8 mouse cellular contexts compared by ENCODE assay signal in the genomic region with DNA sequence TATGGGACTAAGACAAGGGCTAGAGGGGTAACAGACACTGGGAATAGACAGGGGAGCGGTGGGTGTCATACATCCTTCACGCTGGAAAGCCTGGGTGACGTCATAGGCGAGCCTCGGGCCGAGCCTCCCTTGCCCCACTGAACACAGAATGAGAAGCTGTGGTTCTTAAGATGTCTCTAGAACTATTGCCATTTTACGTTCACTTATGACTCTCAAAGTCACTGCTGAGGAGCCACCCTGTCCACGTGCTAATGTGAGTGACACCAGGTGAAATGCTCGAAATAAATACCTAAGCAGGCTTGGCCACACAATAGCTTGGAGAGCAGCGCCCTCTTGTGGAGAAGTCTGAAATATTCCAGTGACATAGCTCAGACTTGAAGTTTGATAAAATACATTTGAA. TPM values are rescaled to one million over a fixed set of nuclear protein-coding genes. Genes with fewer than 3 reads are reported as not detected.
A peak's percentile ranks its signal among the peaks of the same experiment; 100 is the strongest.
DNase-seq lines count a peak whose midpoint lies in the region; ATAC-seq and TF ChIP-seq lines count a peak whose summit lies in the region.

No protein-coding gene starts in this region.

- 16% methylated on average over 10 of the region's 10 CpGs for WGBS in hindbrain, embryonic 10.5 days
- WGBS in lung, embryonic 15.5 days: 12% methylated on average over 10 of the region's 10 CpGs

- H3K36me3 ChIP-seq in MEL (ENCODE audit: control insufficient read depth in 1 of 2, insufficient read depth in 2 of 2, low read length in 2 of 2): no peaks in the 10 kb centered on the region
- H3K36me3 ChIP-seq in hindbrain, embryonic 10.5 days: no peaks in the 10 kb centered on the region
- H3K36me3 ChIP-seq in lung, embryonic 15.5 days: no peaks in the 10 kb centered on the region

- ATAC-seq in frontal cortex, adult (ENCODE audit: low TSS enrichment): peak; percentile 96
- ATAC-seq in lung, embryonic 15.5 days (ENCODE audit: borderline replicate concordance, extremely low read depth, low FRiP score, low TSS enrichment): peak; percentile 35; the same call in 1 of the 2 replicates

- H3K4me2 ChIP-seq in lung, embryonic 15.5 days: peak overlapping the region; percentile 56

- no peak overlapping the region for H3K27ac ChIP-seq in MEL (ENCODE audit: control insufficient read depth, low read depth, low read length)
- H3K27ac ChIP-seq in hindbrain, embryonic 10.5 days: no peak overlapping the region
- no peak overlapping the region for H3K27ac ChIP-seq in lung, embryonic 15.5 days

- H3K9me3 ChIP-seq in MEL (replicated peaks; ENCODE audit: insufficient read depth, low read length): no peaks in the 10 kb centered on the region; the same call in 1 of the 2 replicates
- H3K9me3 ChIP-seq in hindbrain, embryonic 10.5 days: no peaks in the 10 kb centered on the region
- H3K9me3 ChIP-seq in lung, embryonic 15.5 days: no peaks in the 10 kb centered on the region

- TF ChIP-seq EP300 in MEL (IDR thresholded peaks at IDR 0.05; ENCODE audit: low read depth in 1 of 2, low read length in 2 of 2): no peak

- H3K4me1 ChIP-seq in MEL (ENCODE audit: control insufficient read depth in 1 of 2, insufficient read depth in 2 of 2, low read length in 2 of 2): no peaks in the 10 kb centered on the region
- no peaks in the 10 kb centered on the region for H3K4me1 ChIP-seq in hindbrain, embryonic 10.5 days (replicated peaks)
- H3K4me1 ChIP-seq in lung, embryonic 15.5 days: peaks cover 2% of the 10 kb centered on the region; the same call in 1 of the 2 replicates

- no peak overlapping the region for H3K4me3 ChIP-seq in MEL (ENCODE audit: control insufficient read depth in 1 of 2, insufficient read depth in 1 of 2, low read depth in 2 of 2, low read length in 2 of 2)
- H3K4me3 ChIP-seq in hindbrain, embryonic 10.5 days: peak overlapping the region; percentile 47
- H3K4me3 ChIP-seq in lung, embryonic 15.5 days: peak overlapping the region; percentile 30

- no peak for TF ChIP-seq POLR2A in MEL (IDR thresholded peaks at IDR 0.05; ENCODE audit: control insufficient read depth in 1 of 2, insufficient read depth in 1 of 2, low read depth in 1 of 2, low read length in 2 of 2, poor library complexity in 1 of 2)

- H3K27me3 ChIP-seq in MEL (ENCODE audit: control insufficient read depth in 1 of 2, insufficient read depth in 2 of 2, low read length in 2 of 2): no peaks in the 10 kb centered on the region
- H3K27me3 ChIP-seq in hindbrain, embryonic 10.5 days (ENCODE audit: insufficient read depth, poor library complexity, severe bottlenecking): no peaks in the 10 kb centered on the region
- H3K27me3 ChIP-seq in lung, embryonic 15.5 days: no peaks in the 10 kb centered on the region

- peak; percentile 73 for TF ChIP-seq RAD21 in MEL (IDR thresholded peaks at IDR 0.05; ENCODE audit: low read depth, low read length)

- peak; percentile 62 to 70 (median 68) for TF ChIP-seq CTCF in MEL (IDR thresholded peaks at IDR 0.05 in 2 of 3, conservative IDR thresholded peaks at IDR 0.05 in 1 of 3; ENCODE audit: control insufficient read depth in 1 of 3, insufficient read depth in 1 of 3, low read depth in 2 of 3, low read length in 3 of 3, poor library complexity in 1 of 3, severe bottlenecking in 1 of 3)

- peak; percentile 52 for DNase-seq in MEL (ENCODE audit: low read depth, low spot score)
- DNase-seq in cerebellum, adult 18-20 months: peak; percentile 78 to 86
- DNase-seq in hindbrain, embryonic 10.5 days (ENCODE audit: low spot score): peak; percentile 68
- DNase-seq in layer of hippocampus, adult 9-10 months (ENCODE audit: low spot score): peak; percentile 79
- peak; percentile 33 for DNase-seq in ovary, postnatal 10 days (ENCODE audit: low spot score)
- peak; percentile 27 to 75 for DNase-seq in thymus, postnatal 10 days (ENCODE audit: low spot score in 2 of 2)

- H3K9ac ChIP-seq in MEL (ENCODE audit: control insufficient read depth, low read depth, low read length, poor library complexity, severe bottlenecking): no peak overlapping the region
- no peak overlapping the region for H3K9ac ChIP-seq in lung, embryonic 15.5 days

- H3K79me2 ChIP-seq in MEL (ENCODE audit: control insufficient read depth, insufficient read depth, low read length, poor library complexity): no peaks in the 10 kb centered on the region

TF ChIP-seq in MEL, 35 proteins besides CTCF, POLR2A, EP300 and RAD21:
- TF ChIP-seq MAZ (IDR thresholded peaks at IDR 0.05; ENCODE audit: low read depth, low read length): no peak
- no peak for TF ChIP-seq NELFE (IDR thresholded peaks at IDR 0.05; ENCODE audit: low read depth, low read length)
- TF ChIP-seq ELF1 (IDR thresholded peaks at IDR 0.05; ENCODE audit: low read depth, low read length): no peak
- no peak for TF ChIP-seq RCOR1 (IDR thresholded peaks at IDR 0.05; ENCODE audit: low read depth, low read length)
- TF ChIP-seq TCF12 (IDR thresholded peaks at IDR 0.05; ENCODE audit: low read depth, low read length): no peak
- TF ChIP-seq BHLHE40 (IDR thresholded peaks at IDR 0.05; ENCODE audit: borderline replicate concordance, low read depth, low read length): no peak
- peak; percentile 64; the same call in 1 of the 2 replicates for TF ChIP-seq ZC3H11A (IDR thresholded peaks at IDR 0.05; ENCODE audit: low read depth, low read length)
- no peak for TF ChIP-seq SIN3A (IDR thresholded peaks at IDR 0.05; ENCODE audit: low read length)
- TF ChIP-seq CHD2 (IDR thresholded peaks at IDR 0.05; ENCODE audit: low read length): no peak
- no peak for TF ChIP-seq MYC (IDR thresholded peaks at IDR 0.05; ENCODE audit: low read depth, low read length)
- no peak for TF ChIP-seq KAT2A (conservative IDR thresholded peaks at IDR 0.05; ENCODE audit: low read depth, low read length)
- TF ChIP-seq SMC3 (IDR thresholded peaks at IDR 0.05; ENCODE audit: low read depth, low read length): peak; percentile 62
- no peak for TF ChIP-seq JUND (IDR thresholded peaks at IDR 0.05; ENCODE audit: low read depth, low read length)
- TF ChIP-seq GABPA (IDR thresholded peaks at IDR 0.05; ENCODE audit: low read depth, low read length): no peak
- TF ChIP-seq MAFK (IDR thresholded peaks at IDR 0.05; ENCODE audit: borderline replicate concordance, low read depth, low read length): no peak
- TF ChIP-seq NRF1 (IDR thresholded peaks at IDR 0.05; ENCODE audit: insufficient read depth, low read depth, low read length, poor library complexity, severe bottlenecking): no peak
- no peak for TF ChIP-seq UBTF (IDR thresholded peaks at IDR 0.05; ENCODE audit: borderline replicate concordance, insufficient read depth, low read depth, low read length)

RNA-seq across cellular contexts. Expression of a gene that starts 21.7 kb away (rescaled TPM):
- total RNA-seq in MEL (2012; rRNA removed): not detected in 2 replicates
- polyA plus RNA-seq in MEL (2012; ENCODE audit: insufficient read depth in 1 of 2, insufficient read length in 2 of 2, low read depth in 1 of 2, low replicate concordance in 2 of 2, missing spikeins in 1 of 2): not detected
- 0.06 and 0.09 TPM in 2 replicates for polyA plus RNA-seq in hindbrain, embryonic 10.5 days (2016; fragmentation: Nextera tagmentation; extraction: Ambion mirVana)
- 0.16 and 0.20 TPM in 2 replicates for polyA plus RNA-seq in lung, embryonic 15.5 days (2015; fragmentation: Nextera tagmentation; extraction: Ambion mirVana)

Comparison
In these comparisons a context has a peak if more than half of its experiments do, and no peak if none do; other contexts are left out.
1. H3K4me3 ChIP-seq: peak in hindbrain, embryonic 10.5 days (single experiment) and lung, embryonic 15.5 days (single experiment); none in MEL (0 of 2).
2. Peak in every context shown above with its lines, with median percentiles within 50 percentile points of each other: DNase-seq.